Mouse (Mus musculus): ENCODE results near the gene Pctp. TPM values are rescaled to one million over a fixed set of nuclear protein-coding genes. Genes with fewer than 3 reads are reported as not detected.

Pctp gene
- polyA plus RNA-seq, 1 experiment = 12.3 TPM

DNA sequence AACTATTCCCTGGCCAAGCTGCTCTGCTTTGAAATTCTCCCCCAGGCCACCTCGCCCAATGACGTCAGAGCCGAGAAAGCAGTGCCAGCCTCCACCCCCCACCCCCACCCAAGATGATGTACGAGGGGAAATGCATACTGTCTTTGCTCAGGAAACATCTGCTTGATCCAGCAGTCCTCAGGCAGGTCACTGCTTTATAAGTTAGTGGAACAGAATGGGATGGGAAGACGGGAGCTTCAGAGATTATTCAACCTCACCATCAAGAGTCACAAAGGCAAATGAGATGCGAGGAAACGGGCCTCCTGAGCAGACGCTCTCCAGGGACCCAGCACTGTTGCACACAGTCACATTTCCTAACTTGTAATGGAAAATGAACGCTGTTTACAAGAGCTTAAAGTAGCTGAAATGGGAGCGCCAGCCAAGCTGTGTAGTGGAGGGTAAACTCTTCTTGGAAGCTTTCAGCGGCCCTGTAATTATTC lies 24.3 kb downstream of the Pctp start:
- H3K4me3 ChIP-seq (ENCODE audit: insufficient read depth, low read depth, low read length) = no peak overlapping the region
- no peaks in the 10 kb centered on the region for H3K36me3 ChIP-seq (ENCODE audit: control insufficient read depth, insufficient read depth, low read length)
- WGBS = 28% methylated on average over 11 of the region's 11 CpGs
- TF ChIP-seq CTCF (conservative IDR thresholded peaks at IDR 0.05; ENCODE audit: insufficient read depth, insufficient read length, low read depth, low read length) (no peak), POLR2A (IDR thresholded peaks at IDR 0.05; ENCODE audit: low read depth, low read length) (no peak)
- peak overlapping the region; percentile 76; the same call in 1 of the 2 replicates for H3K27ac ChIP-seq (ENCODE audit: insufficient read depth, low read depth, low read length)
- H3K4me1 ChIP-seq (ENCODE audit: control insufficient read depth, insufficient read depth, low read length) = no peaks in the 10 kb centered on the region; the same call in 1 of the 2 replicates
- no peaks in the 10 kb centered on the region for H3K27me3 ChIP-seq (replicated peaks; ENCODE audit: control insufficient read depth, insufficient read depth, low read length)
- DNase-seq = peak; percentile 79

DNA sequence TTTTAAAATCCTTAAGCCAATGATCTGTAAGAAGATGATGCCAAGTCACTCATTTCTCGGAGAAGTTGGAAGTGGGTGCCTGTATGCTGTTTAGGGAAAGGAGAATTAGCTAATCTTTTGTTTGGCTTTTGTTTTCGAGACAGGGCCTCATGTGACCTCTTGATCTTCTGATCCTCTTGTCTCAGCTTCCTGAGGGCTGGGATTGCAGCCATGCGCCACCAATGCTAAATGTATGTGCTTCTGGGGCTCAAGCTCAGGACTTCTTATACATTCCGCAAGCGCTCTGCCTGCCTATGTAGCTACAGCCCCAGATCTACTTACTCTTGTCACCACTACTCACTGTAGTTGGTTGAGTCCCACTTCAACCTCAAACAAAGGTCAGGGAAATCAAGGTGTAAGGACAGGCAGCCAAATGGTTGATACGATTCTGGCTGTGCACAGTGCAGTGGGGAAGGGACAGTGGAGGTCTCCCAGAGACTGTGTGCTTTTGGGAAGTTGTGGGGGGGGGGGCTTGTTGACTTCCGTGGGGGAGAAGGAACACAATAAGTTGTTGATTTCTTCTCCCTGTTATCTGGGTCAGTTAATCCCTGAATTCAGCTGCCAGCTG lies 24.8 kb downstream of the Pctp start:
- Histone ChIP-seq H3K36me3 (ENCODE audit: control insufficient read depth, insufficient read depth, low read length) (no peaks in the 10 kb centered on the region), H3K27me3 (replicated peaks; ENCODE audit: control insufficient read depth, insufficient read depth, low read length) (no peaks in the 10 kb centered on the region), H3K4me3 (ENCODE audit: insufficient read depth, low read depth, low read length) (no peak overlapping the region), H3K27ac (ENCODE audit: insufficient read depth, low read depth, low read length) (peak overlapping the region; percentile 36), H3K4me1 (ENCODE audit: control insufficient read depth, insufficient read depth, low read length) (no peaks in the 10 kb centered on the region; the same call in 1 of the 2 replicates)
- TF ChIP-seq CTCF (conservative IDR thresholded peaks at IDR 0.05; ENCODE audit: insufficient read depth, insufficient read length, low read depth, low read length) (no peak), POLR2A (IDR thresholded peaks at IDR 0.05; ENCODE audit: low read depth, low read length) (no peak)
- DNase-seq = no peak
- WGBS = 60% methylated on average over 7 of the region's 7 CpGs

DNA sequence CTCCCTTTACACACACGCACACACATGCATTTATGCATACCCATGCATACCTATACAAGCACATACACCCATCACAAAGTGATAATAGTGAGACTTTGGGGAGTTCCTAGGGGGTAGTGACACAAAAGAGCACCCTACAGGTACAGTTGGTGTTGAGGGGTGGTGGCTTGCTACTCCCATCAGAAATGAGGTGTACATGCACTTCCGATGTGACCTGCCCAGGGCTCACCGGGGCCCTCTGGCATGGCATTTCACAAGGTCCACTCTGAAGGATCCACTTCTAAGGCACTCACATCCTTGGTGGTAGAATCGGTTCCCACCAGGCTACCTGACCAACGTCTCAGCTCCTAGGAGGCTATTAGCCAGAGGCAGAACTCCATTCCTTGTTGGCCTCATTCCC lies 26.3 kb downstream of the Pctp start:
- H3K27me3 ChIP-seq (replicated peaks; ENCODE audit: control insufficient read depth, insufficient read depth, low read length) = no peaks in the 10 kb centered on the region
- no peak overlapping the region for H3K4me3 ChIP-seq (ENCODE audit: insufficient read depth, low read depth, low read length)
- DNase-seq = no peak
- TF ChIP-seq POLR2A (IDR thresholded peaks at IDR 0.05; ENCODE audit: low read depth, low read length) = no peak
- TF ChIP-seq CTCF (conservative IDR thresholded peaks at IDR 0.05; ENCODE audit: insufficient read depth, insufficient read length, low read depth, low read length) = no peak
- H3K4me1 ChIP-seq (ENCODE audit: control insufficient read depth, insufficient read depth, low read length) = no peaks in the 10 kb centered on the region; the same call in 1 of the 2 replicates
- H3K36me3 ChIP-seq (ENCODE audit: control insufficient read depth, insufficient read depth, low read length) = no peaks in the 10 kb centered on the region
- 89% methylated on average over 5 of the region's 5 CpGs for WGBS
- no peak overlapping the region for H3K27ac ChIP-seq (ENCODE audit: insufficient read depth, low read depth, low read length)

DNA sequence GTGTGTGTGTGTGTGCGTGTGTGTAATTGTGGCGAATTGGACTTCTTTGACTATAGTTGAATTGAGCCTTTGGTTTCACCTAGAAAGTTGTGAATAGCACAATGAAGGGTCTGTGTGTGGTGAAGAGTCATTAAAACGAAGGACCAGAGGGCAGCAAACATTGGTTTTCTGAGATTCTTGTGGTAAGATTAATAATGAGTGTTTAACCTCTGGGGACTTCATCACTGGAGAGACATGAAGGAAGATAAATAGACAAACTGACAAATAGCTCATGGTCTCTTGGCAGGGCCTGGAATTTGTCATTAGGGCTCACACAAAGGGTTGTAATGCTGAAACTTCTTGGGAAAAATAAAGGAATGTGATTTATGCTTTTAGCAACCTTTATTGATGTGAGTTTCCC lies 31.4 kb downstream of the Pctp start:
- no peak overlapping the region for H3K27ac ChIP-seq (ENCODE audit: insufficient read depth, low read depth, low read length)
- WGBS = 75% methylated on average over 3 of the region's 3 CpGs
- H3K4me3 ChIP-seq (ENCODE audit: insufficient read depth, low read depth, low read length) = no peak overlapping the region
- no peaks in the 10 kb centered on the region for H3K36me3 ChIP-seq (ENCODE audit: control insufficient read depth, insufficient read depth, low read length)
- DNase-seq = no peak
- H3K4me1 ChIP-seq (ENCODE audit: control insufficient read depth, insufficient read depth, low read length) = no peaks in the 10 kb centered on the region
- H3K27me3 ChIP-seq (replicated peaks; ENCODE audit: control insufficient read depth, insufficient read depth, low read length) = no peaks in the 10 kb centered on the region
- TF ChIP-seq CTCF (conservative IDR thresholded peaks at IDR 0.05; ENCODE audit: insufficient read depth, insufficient read length, low read depth, low read length) = no peak
- TF ChIP-seq POLR2A (IDR thresholded peaks at IDR 0.05; ENCODE audit: low read depth, low read length) = no peak

DNA sequence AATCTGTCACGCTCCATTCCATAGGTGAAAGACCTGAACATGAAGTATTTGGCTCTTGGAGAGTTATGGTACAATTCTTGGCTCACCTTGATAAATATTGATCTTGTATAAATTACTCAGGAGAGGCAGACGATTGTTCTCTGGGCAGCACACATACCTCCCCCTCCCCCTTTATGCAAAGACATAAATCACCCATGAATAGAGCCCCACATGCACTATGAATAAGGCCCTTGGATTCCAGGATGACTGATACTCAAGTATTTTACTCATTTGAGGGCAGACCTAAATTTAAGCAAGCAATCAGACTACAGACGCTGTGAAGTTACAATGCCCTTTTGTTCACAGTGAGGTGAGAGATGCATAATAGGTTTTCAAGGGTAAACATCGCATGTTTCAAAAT lies 32.0 kb downstream of the Pctp start:
- TF ChIP-seq POLR2A (IDR thresholded peaks at IDR 0.05; ENCODE audit: low read depth, low read length) = no peak
- TF ChIP-seq CTCF (conservative IDR thresholded peaks at IDR 0.05; ENCODE audit: insufficient read depth, insufficient read length, low read depth, low read length) = no peak
- H3K4me1 ChIP-seq (ENCODE audit: control insufficient read depth, insufficient read depth, low read length) = no peaks in the 10 kb centered on the region
- no peak overlapping the region for H3K4me3 ChIP-seq (ENCODE audit: insufficient read depth, low read depth, low read length)
- no peak overlapping the region for H3K27ac ChIP-seq (ENCODE audit: insufficient read depth, low read depth, low read length)
- no peak for DNase-seq
- H3K27me3 ChIP-seq (replicated peaks; ENCODE audit: control insufficient read depth, insufficient read depth, low read length) = no peaks in the 10 kb centered on the region
- no peaks in the 10 kb centered on the region for H3K36me3 ChIP-seq (ENCODE audit: control insufficient read depth, insufficient read depth, low read length)
- WGBS = 46% methylated on average over 4 of the region's 4 CpGs

DNA sequence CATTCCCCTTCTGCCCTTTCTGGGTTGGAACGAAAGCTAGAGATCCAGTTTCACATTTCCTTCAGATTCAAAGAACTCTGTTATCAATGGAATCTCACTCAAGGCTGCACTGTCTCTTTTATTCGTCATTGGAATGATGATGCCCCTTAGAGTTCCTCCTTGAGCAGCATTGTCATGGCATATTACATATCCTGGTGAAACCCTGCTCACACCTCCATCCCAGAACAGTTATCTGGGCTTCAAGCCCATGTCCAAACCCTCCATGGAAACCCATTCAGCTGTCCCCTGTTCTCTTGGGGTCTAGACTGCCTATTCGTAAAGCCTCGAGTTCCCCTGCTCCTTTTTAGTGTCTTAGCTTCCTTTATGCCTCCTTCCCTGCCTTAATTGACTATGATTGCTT lies 33.6 kb downstream of the Pctp start:
- WGBS = 74% methylated on average over 4 of the region's 4 CpGs
- Histone ChIP-seq H3K4me3 (ENCODE audit: insufficient read depth, low read depth, low read length) (no peak overlapping the region), H3K27me3 (replicated peaks; ENCODE audit: control insufficient read depth, insufficient read depth, low read length) (no peaks in the 10 kb centered on the region), H3K36me3 (ENCODE audit: control insufficient read depth, insufficient read depth, low read length) (no peaks in the 10 kb centered on the region), H3K4me1 (ENCODE audit: control insufficient read depth, insufficient read depth, low read length) (no peaks in the 10 kb centered on the region), H3K27ac (ENCODE audit: insufficient read depth, low read depth, low read length) (no peak overlapping the region)
- DNase-seq = no peak
- TF ChIP-seq POLR2A (IDR thresholded peaks at IDR 0.05; ENCODE audit: low read depth, low read length) = no peak
- TF ChIP-seq CTCF (conservative IDR thresholded peaks at IDR 0.05; ENCODE audit: insufficient read depth, insufficient read length, low read depth, low read length) = no peak

- no peak for DNase-seq
- no peaks in the 10 kb centered on the region for H3K4me1 ChIP-seq (ENCODE audit: control insufficient read depth, insufficient read depth, low read length)
- H3K36me3 ChIP-seq (ENCODE audit: control insufficient read depth, insufficient read depth, low read length) = no peaks in the 10 kb centered on the region
- no peak overlapping the region for H3K4me3 ChIP-seq (ENCODE audit: insufficient read depth, low read depth, low read length)
- WGBS = 89% methylated on average over 3 of the region's 3 CpGs
- H3K27me3 ChIP-seq (replicated peaks; ENCODE audit: control insufficient read depth, insufficient read depth, low read length) = no peaks in the 10 kb centered on the region
- H3K27ac ChIP-seq (ENCODE audit: insufficient read depth, low read depth, low read length) = no peak overlapping the region
- TF ChIP-seq POLR2A (IDR thresholded peaks at IDR 0.05; ENCODE audit: low read depth, low read length) = no peak
- no peak for TF ChIP-seq CTCF (conservative IDR thresholded peaks at IDR 0.05; ENCODE audit: insufficient read depth, insufficient read length, low read depth, low read length)
Measured at GRCm38 (mm10) chr11:89950691-89951270, 51.9 kb downstream of the Pctp start.
